Mouse (Mus musculus) gastrocnemius, adult 2 months (tissue): ENCODE results near the gene Il13ra1. TPM values are rescaled to one million over a fixed set of nuclear protein-coding genes. Genes with fewer than 3 reads are reported as not detected.

Experiments used
- DNase-seq: peaks from one replicate; pipeline ENCODE4 v3.0.0; 2022
- H3K27ac ChIP-seq: fragments of 200-600 bp; 2 replicates; pipeline ENCODE4 v1.8.1; 2022; ENCODE audit warnings: mild to moderate bottlenecking
- H3K4me3 ChIP-seq: fragments of 200-600 bp; 2 replicates; pipeline ENCODE4 v1.8.1; 2022; ENCODE audit warnings: mild to moderate bottlenecking, moderate library complexity
- CTCF ChIP-seq: fragments of 200-600 bp; IDR thresholded peaks from 2 replicates; pipeline ENCODE4 v1.8.1; 2022; ENCODE audit warnings: antibody characterized with exemption, mild to moderate bottlenecking, moderate library complexity
- intact Hi-C: fragments of 180-260 bp; cut with DNase I; formaldehyde crosslinking; loops from one replicate; pipeline ENCODE4 v1.15.1; 2025
- long read RNA-seq, 2 experiments: library from polyadenylated mRNA; stranded (forward); transcript quantifications; one replicate each; pipeline ENCODE4 v2.0.0; 2021
- total RNA-seq, 2 experiments: library from RNA; stranded (reverse); gene quantifications; 2 replicates each; pipeline ENCODE4 v1.2.3; 2021

The Il13ra1 gene
- 1 to 10 TPM; 1.1 to 1.7 TPM for total RNA-seq
- long read RNA-seq, experiment 1, partial matches to known transcripts = 1 of 2 reads
- long read RNA-seq, experiment 1, other reads (novel, unspliced or antisense) = 0 of 2 reads
- long read RNA-seq, experiment 2, partial matches to known transcripts = 0 of 1 reads
- long read RNA-seq, experiment 2, other reads (novel, unspliced or antisense) = 0 of 1 reads

DNA sequence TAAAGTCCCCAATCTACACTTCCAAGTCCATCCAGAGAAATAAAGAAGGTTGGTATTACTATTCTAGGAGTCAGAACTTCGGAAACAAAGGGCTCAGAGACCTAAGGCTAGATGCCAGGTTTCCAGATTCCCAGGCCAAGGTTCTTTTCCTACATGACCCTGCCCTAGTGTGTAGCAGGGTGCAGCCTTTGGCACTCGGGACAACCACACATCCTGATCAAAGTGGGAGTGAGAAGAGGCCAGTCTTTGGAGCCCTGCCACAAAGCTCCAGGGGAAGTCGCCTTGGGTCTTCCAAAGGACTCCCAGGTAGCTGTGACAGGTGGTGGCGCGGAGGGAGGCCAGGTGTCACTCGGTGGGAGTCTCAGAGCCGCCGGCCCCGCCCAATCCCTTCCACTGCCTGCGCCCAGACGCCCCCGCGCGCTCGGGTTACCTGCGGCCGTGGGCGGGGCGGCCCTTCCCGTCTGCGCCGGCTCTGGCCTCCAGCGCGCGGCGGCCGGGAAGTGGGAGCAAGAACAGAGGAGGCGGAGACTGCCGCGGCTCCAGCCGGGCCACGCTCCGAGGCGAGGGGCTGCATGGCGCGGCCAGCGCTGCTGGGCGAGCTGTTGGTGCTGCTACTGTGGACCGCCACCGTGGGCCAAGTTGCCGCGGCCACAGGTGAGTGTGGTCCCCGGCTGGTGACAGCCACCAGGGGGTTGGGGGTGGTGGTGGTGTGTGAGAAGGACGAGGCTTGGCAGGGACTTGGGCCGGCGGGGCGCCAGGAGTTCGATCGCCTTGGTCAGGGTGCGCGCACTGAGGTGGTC is at the start of gene Il13ra1:
TSS of gene Il13ra1 (plus strand) at position 489 of the 800 bp plus-strand sequence.
- H3K27ac ChIP-seq = peak within 1 kb of the TSS; percentile 76
- intact Hi-C loops = no loop called here
- peak; percentile 54 for DNase-seq
- H3K4me3 ChIP-seq = peak within 1 kb of the TSS; percentile 79
- no peak for TF ChIP-seq CTCF

DNA sequence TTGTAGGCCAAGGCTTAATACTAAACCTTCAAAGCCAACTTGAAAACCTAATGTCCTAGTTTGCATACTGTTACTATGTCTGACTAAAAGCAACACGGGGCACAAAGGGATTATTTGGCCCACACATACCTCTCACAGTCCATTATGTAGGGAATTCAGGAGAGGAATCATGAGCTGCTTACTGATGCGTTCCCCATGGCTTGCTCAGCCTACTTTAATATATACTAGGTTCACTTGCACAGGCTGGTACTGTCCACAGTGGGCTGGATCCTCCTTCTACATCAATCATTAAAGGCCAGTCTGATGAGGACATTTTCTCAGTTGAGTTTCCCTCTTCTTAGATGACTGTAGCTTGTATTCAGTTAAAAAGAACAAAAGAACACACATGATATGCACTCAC is 37.9 kb upstream of the Il13ra1 start:
- no peak overlapping the region for H3K4me3 ChIP-seq
- intact Hi-C loops = no loop called here

DNA sequence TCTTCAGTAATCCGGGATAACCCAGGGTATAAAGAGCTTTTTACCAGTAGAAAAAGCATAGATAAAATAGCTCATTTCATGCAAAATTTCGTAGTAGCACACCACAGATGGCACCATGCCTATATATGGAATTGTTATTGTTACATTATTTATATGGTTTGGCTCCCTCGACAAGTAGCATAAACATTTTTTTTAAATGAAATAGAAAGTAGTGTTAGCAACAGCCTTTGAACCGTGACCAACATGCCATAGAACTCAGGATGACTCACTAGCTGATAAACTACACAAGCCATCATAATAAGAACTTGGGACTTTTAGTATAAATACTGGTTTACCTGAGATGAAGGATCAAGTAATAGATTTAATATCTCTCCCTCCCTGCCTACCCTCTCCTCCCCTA is 34.7 kb upstream of the Il13ra1 start:
- intact Hi-C loops = no loop called here
- DNase-seq = no peak
- TF ChIP-seq CTCF = no peak
- H3K4me3 ChIP-seq = no peak overlapping the region
- no peak overlapping the region for H3K27ac ChIP-seq

More for the DNA sequence above, 37.9 kb upstream of the Il13ra1 start:
- TF ChIP-seq CTCF = no peak
- H3K27ac ChIP-seq = no peak overlapping the region
- no peak for DNase-seq

GRCm38 (mm10) chrX:36082917-36083316 is 29.0 kb upstream of the Il13ra1 start:
- peak; percentile 22 for DNase-seq
- no peak overlapping the region for H3K27ac ChIP-seq

DNA sequence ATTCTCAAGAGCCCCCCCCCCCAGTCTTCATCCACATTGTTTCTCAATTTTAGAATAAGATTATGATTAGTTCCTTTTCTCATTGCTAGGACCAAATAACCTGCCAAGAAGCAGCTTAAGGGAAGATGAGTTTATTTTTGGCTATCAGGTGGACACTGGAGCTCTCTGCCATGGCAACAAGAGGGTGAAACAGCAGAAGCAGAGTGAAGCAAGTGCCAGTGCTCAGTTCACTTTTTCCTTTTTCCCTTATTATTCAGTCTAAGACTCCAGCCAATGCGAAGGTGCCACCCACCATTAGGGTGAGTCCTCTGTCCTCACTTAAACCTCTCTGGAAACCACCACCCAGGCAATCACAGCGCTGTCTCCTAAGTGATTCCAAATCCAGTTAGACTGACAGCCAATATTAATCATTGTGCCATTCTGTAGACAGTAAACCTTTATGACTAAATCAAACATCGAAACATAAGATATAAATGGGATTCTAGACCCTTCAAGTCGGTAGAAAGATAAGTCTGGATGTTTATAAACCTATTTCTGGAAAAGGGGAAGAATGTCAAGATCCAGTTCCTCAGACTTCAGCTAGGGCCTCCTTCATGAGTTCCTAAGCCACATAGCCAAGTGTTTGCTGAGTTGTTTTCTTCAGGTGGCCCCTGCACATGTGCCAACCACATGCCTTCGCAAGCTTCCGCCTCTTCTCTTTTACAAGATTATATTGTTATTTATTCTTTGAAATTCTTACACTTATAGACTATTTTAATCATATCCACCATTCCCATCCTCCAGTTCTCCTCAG is 23.2 kb upstream of the Il13ra1 start:
- no peak overlapping the region for H3K27ac ChIP-seq
- DNase-seq = no peak
- H3K4me3 ChIP-seq = no peak overlapping the region
- intact Hi-C loops = no loop called here
- no peak for TF ChIP-seq CTCF

More at GRCm38 (mm10) chrX:36082917-36083316, 29.0 kb upstream of the Il13ra1 start:
- TF ChIP-seq CTCF = no peak
- intact Hi-C loops = no loop called here
- H3K4me3 ChIP-seq = no peak overlapping the region

GRCm38 (mm10) chrX:36100883-36101282 is 11.0 kb upstream of the Il13ra1 start:
- H3K4me3 ChIP-seq = no peak overlapping the region
- DNase-seq = no peak
- no peak for TF ChIP-seq CTCF
- intact Hi-C loops = no loop called here
- no peak overlapping the region for H3K27ac ChIP-seq

- DNase-seq = no peak
- no peak for TF ChIP-seq CTCF
- H3K4me3 ChIP-seq = no peak overlapping the region
- intact Hi-C loops = no loop called here
- no peak overlapping the region for H3K27ac ChIP-seq
These were observed 10.6 kb upstream of the Il13ra1 start for GRCm38 (mm10) chrX:36101318-36101717.

- Histone ChIP-seq H3K4me3 (no peak overlapping the region), H3K27ac (no peak overlapping the region)
- DNase-seq = no peak
- intact Hi-C loops = no loop called here
- TF ChIP-seq CTCF = no peak
These were observed 3.3 kb upstream of the Il13ra1 start for GRCm38 (mm10) chrX:36108601-36109000.

GRCm38 (mm10) chrX:36112422-36112750 is 476 bp downstream of the Il13ra1 start:
- peak; percentile 25 for DNase-seq
- Histone ChIP-seq H3K27ac (peak overlapping the region; percentile 76), H3K4me3 (peak overlapping the region; percentile 79)
- no peak for TF ChIP-seq CTCF
- intact Hi-C loops = no loop called here

DNA sequence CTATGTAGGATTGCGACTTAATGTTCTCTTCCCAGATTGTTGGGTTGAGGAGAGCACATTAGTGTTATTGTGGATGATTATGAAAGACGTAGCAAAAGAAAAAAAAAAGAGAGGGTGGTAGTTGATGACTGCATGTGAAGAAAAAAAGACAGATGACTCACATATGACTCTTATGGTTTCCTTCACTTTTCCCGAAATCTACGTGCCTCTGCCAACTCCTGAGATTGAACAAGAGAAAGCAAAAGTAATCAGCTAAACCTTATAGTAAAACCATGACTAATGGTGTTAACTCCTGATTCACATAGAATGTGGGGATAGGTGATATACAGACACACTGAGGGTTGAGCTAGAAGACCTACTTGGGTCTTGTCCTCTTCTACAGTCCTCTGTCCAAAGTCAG is 3.3 kb downstream of the Il13ra1 start:
- H3K27ac ChIP-seq = no peak overlapping the region
- intact Hi-C loops = no loop called here
- H3K4me3 ChIP-seq = no peak overlapping the region
- DNase-seq = no peak
- no peak for TF ChIP-seq CTCF

DNA sequence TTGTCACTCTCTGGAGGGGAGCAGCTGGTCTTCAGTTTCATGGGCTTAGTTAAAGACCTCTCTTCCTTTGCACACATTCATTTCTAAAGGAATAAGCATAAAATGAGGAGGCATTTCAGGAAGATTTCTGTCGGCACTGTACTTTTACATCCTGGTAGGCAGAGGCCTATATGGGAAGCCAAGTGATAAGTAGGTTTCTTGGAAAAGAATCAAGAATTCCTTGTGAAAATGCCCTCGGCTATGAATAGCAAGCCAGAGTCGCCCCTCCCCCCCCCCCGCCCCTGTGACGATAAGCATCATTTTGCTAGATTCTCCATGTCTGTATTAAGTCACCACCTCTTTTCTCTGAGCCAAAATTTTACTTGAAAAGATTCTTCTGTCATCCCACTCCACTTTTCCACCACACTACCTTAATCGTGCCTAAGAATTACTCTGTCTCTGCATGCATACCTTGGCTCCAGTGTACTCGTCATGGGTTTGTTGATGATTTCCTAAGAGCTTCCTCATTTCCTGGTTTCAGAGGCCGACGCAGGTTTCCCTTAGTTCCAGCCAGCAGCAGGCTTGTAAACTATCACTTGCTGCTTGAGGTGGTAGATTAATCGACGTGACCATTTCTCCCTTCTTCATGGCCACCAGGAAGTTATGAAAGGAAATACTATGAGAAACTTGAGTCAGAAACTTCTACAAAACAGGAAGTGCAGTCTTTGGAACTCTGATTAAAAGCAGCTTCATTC is 17.3 kb downstream of the Il13ra1 start:
- DNase-seq = no peak
- intact Hi-C loops = no loop called here
- no peak for TF ChIP-seq CTCF
- peak overlapping the region; percentile 17; the same call in 1 of the 2 replicates for H3K27ac ChIP-seq
- no peak overlapping the region; the same call in 1 of the 2 replicates for H3K4me3 ChIP-seq

DNA sequence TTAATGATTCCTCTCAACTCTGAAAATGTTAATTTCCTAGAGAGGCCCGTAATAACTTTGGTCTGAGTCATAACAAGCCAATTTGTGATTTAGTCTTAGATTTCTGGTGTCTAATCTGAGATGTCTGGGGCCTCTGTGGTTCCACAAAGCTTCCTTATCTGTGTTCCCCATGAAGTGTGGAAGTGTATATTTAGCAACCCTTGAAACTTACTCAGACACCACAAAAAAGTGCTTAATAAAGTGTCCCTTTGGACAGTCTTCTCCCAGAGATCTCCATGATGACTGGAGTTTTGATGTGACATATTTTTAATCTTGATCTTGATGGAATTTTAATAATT is 17.8 kb downstream of the Il13ra1 start:
- H3K4me3 ChIP-seq = no peak overlapping the region
- intact Hi-C loops = no loop called here
- no peak for DNase-seq
- no peak for TF ChIP-seq CTCF
- H3K27ac ChIP-seq = peak overlapping the region; percentile 17; the same call in 1 of the 2 replicates
